Mouse (Mus musculus) lung, embryonic 14.5 days (tissue): ENCODE results near the gene Ctsl. TPM values are rescaled to one million over a fixed set of nuclear protein-coding genes. Genes with fewer than 3 reads are reported as not detected.

Source experiments
- ATAC-seq: fragments of 200-750 bp; cut with Nextera tagmentation; 2 replicates; pipeline ENCODE4 v1.8.0; 2017; ENCODE audit warnings: mild to moderate bottlenecking, moderate TSS enrichment, moderate library complexity; ENCODE audit not compliant: insufficient read depth
- DNase-seq: peaks from one replicate; pipeline ENCODE4 v3.0.0-alpha.2; 2015
- H3K27ac ChIP-seq: fragments of 300-500 bp; sonication (generic); 2 replicates; pipeline ENCODE4 v1.5.1; 2014; ENCODE audit warnings: low read depth, mild to moderate bottlenecking, moderate library complexity
- H3K27me3 ChIP-seq: fragments of 300-500 bp; sonication (generic); 2 replicates; pipeline ENCODE4 v1.6.1; 2014; ENCODE audit warnings: low read length, control low read depth; ENCODE audit not compliant: insufficient read depth
- H3K36me3 ChIP-seq: fragments of 300-500 bp; sonication (generic); 2 replicates; pipeline ENCODE4 v1.6.1; 2014; ENCODE audit warnings: control low read depth; ENCODE audit not compliant: insufficient read depth
- H3K4me1 ChIP-seq: fragments of 300-500 bp; sonication (generic); 2 replicates; pipeline ENCODE4 v1.6.1; 2014; ENCODE audit warnings: antibody characterized with exemption, control low read depth; ENCODE audit not compliant: insufficient read depth
- H3K4me2 ChIP-seq: fragments of 300-500 bp; sonication (generic); 2 replicates; pipeline ENCODE4 v1.6.1; 2014; ENCODE audit warnings: mild to moderate bottlenecking
- H3K4me3 ChIP-seq: fragments of 300-500 bp; sonication (generic); 2 replicates; pipeline ENCODE4 v1.5.1; 2014; ENCODE audit warnings: low read depth, low read length
- H3K9ac ChIP-seq: fragments of 300-500 bp; sonication (generic); 2 replicates; pipeline ENCODE4 v1.6.1; 2014
- H3K9me3 ChIP-seq: fragments of 300-500 bp; sonication (generic); 2 replicates; pipeline ENCODE4 v1.6.1; 2016; ENCODE audit warnings: low read depth, low read length, control low read depth
- CTCF ChIP-seq: IDR thresholded peaks from 2 replicates; pipeline ENCODE4 v1.5.1; 2016; ENCODE audit warnings: antibody characterized with exemption, low read depth
- WGBS: fragments of 180-500 bp; shearing (Covaris S2); extraction: QIAGEN DNeasy Blood & Tissue Kit; methylation state at CpG from one replicate; pipeline ENCODE4 v1.1.7; 2014; 5-methylcytosine and 5-hydroxymethylcytosine counted together
- polyA plus RNA-seq: library from polyadenylated mRNA; unstranded; fragments of >200 nt; fragmentation: Nextera tagmentation; extraction: Ambion mirVana; gene quantifications from 2 replicates; pipeline ENCODE4 v1.2.1, GENCODE M21; 2014

Ctsl gene
- polyA plus RNA-seq, 1 experiment from 2014 or later = 130 TPM

- Histone ChIP-seq H3K9me3 (no peaks in the 10 kb centered on the region), H3K4me2 (no peak overlapping the region), H3K27ac (no peak overlapping the region), H3K27me3 (no peaks in the 10 kb centered on the region), H3K36me3 (no peaks in the 10 kb centered on the region), H3K4me3 (no peak overlapping the region), H3K4me1 (0 out of 2 replicates have a peak, but pooled peaks cover 7% of the 10 kb centered on the region), H3K9ac (no peak overlapping the region)
- DNase-seq = peak; percentile 12
- no peak for ATAC-seq
- WGBS = 65% methylated on average over 6 of the region's 6 CpGs
- TF ChIP-seq CTCF = no peak
Measured at GRCm38 (mm10) chr13:64405550-64405949, 34.9 kb upstream of the Ctsl start.

GRCm38 (mm10) chr13:64403519-64403918 is 32.8 kb upstream of the Ctsl start:
- WGBS = 62% methylated on average over 3 of the region's 3 CpGs

DNA sequence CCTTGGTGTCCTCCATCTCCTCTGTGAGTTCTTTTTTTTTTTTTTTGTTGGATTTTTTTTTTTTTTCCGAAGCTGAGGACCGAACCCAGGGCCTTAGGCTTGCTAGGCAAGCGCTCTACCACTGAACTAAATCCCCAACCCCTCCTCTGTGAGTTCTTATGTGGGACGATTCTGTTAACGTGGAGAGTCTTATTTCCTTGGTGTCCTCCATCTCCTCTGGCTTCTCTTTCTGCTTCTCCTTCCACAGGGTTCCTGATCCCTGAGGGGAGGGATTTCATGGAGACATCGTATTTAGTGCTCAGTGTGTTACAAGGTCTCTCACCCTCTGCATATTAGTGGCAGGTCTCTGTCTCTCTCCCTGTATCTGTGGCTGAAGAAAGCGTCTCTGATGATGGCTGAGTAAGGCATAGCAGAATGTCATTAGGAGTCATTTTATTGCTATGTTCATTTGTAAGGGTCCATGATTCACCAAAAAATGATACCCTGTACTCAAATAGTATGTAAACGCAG is 32.3 kb upstream of the Ctsl start:
- H3K4me3 ChIP-seq = no peak overlapping the region
- no peak overlapping the region for H3K27ac ChIP-seq
- no peaks in the 10 kb centered on the region for H3K36me3 ChIP-seq
- no peak overlapping the region for H3K9ac ChIP-seq
- H3K27me3 ChIP-seq = no peaks in the 10 kb centered on the region
- DNase-seq (no peak), ATAC-seq (no peak)
- no peaks in the 10 kb centered on the region for H3K9me3 ChIP-seq
- no peak for TF ChIP-seq CTCF
- 0 out of 2 replicates have a peak, but pooled peaks cover 7% of the 10 kb centered on the region for H3K4me1 ChIP-seq
- no peak overlapping the region for H3K4me2 ChIP-seq
- WGBS = 89% methylated on average over 7 of the region's 8 CpGs

More at GRCm38 (mm10) chr13:64403519-64403918, 32.8 kb upstream of the Ctsl start:
- no peak overlapping the region for H3K9ac ChIP-seq
- TF ChIP-seq CTCF = no peak
- DNase-seq (no peak), ATAC-seq (no peak)
- H3K27ac ChIP-seq = no peak overlapping the region
- H3K9me3 ChIP-seq = no peaks in the 10 kb centered on the region
- H3K4me1 ChIP-seq = 0 out of 2 replicates have a peak, but pooled peaks cover 7% of the 10 kb centered on the region
- H3K27me3 ChIP-seq = no peaks in the 10 kb centered on the region
- H3K36me3 ChIP-seq = no peaks in the 10 kb centered on the region
- no peak overlapping the region for H3K4me2 ChIP-seq
- H3K4me3 ChIP-seq = no peak overlapping the region

GRCm38 (mm10) chr13:64402504-64402949 is 31.8 kb upstream of the Ctsl start:
- H3K27ac ChIP-seq = no peak overlapping the region
- H3K27me3 ChIP-seq = no peaks in the 10 kb centered on the region
- H3K9me3 ChIP-seq = no peaks in the 10 kb centered on the region
- 80% methylated on average over 10 of the region's 10 CpGs for WGBS
- H3K4me1 ChIP-seq = 0 out of 2 replicates have a peak, but pooled peaks cover 7% of the 10 kb centered on the region
- ATAC-seq (no peak), DNase-seq (no peak)
- no peak overlapping the region for H3K4me3 ChIP-seq
- no peak overlapping the region for H3K9ac ChIP-seq
- H3K36me3 ChIP-seq = no peaks in the 10 kb centered on the region
- no peak for TF ChIP-seq CTCF
- no peak overlapping the region for H3K4me2 ChIP-seq

DNA sequence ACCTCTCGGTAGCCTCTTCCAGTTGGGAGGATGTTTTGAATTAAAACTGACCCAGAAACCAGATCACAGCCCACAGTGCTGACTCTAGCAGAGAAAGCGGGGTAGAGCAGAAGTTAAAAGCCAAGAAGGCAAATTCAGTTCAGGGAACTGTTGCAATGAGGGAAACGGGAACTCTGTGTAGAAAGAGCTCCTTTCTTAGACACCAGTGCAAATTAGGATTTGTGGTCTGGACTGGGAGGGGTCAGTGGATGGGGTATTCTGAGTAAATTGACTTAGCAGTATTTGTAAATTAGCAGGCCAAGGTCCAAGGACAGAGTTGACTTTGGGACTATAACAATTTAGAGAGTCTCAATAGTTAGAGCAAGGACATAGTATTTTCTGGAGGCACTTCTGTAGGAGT is 31.3 kb upstream of the Ctsl start:
- H3K4me2 ChIP-seq = no peak overlapping the region
- H3K4me3 ChIP-seq = no peak overlapping the region
- ATAC-seq = no peak
- no peak for DNase-seq
- no peak for TF ChIP-seq CTCF
- H3K9ac ChIP-seq = no peak overlapping the region
- WGBS = 66% methylated on average over 3 of the region's 3 CpGs
- H3K27me3 ChIP-seq = no peaks in the 10 kb centered on the region
- H3K36me3 ChIP-seq = no peaks in the 10 kb centered on the region
- 0 out of 2 replicates have a peak, but pooled peaks cover 7% of the 10 kb centered on the region for H3K4me1 ChIP-seq
- no peak overlapping the region for H3K27ac ChIP-seq
- H3K9me3 ChIP-seq = no peaks in the 10 kb centered on the region

- no peak overlapping the region for H3K4me3 ChIP-seq
- peak overlapping the region; percentile 40; the same call in 1 of the 2 replicates for H3K4me2 ChIP-seq
- DNase-seq (peak; percentile 55), ATAC-seq (peak; percentile 76)
- no peak for TF ChIP-seq CTCF
- H3K9ac ChIP-seq = no peak overlapping the region; the same call in 1 of the 2 replicates
- H3K4me1 ChIP-seq = 0 out of 2 replicates have a peak, but pooled peaks cover 7% of the 10 kb centered on the region
- no peaks in the 10 kb centered on the region for H3K27me3 ChIP-seq
- no peaks in the 10 kb centered on the region for H3K36me3 ChIP-seq
- no peak overlapping the region; the same call in 1 of the 2 replicates for H3K27ac ChIP-seq
- H3K9me3 ChIP-seq = no peaks in the 10 kb centered on the region
- WGBS = 21% methylated on average over 7 of the region's 7 CpGs
Measured at GRCm38 (mm10) chr13:64400801-64401361, 30.2 kb upstream of the Ctsl start.

- Histone ChIP-seq H3K4me1 (0 out of 2 replicates have a peak, but pooled peaks cover 7% of the 10 kb centered on the region), H3K4me2 (no peak overlapping the region), H3K36me3 (no peaks in the 10 kb centered on the region), H3K9ac (no peak overlapping the region), H3K4me3 (no peak overlapping the region), H3K27ac (no peak overlapping the region), H3K27me3 (no peaks in the 10 kb centered on the region), H3K9me3 (no peaks in the 10 kb centered on the region)
- ATAC-seq (no peak), DNase-seq (no peak)
- 71% methylated on average over 3 of the region's 3 CpGs for WGBS
- TF ChIP-seq CTCF = no peak
Measured at GRCm38 (mm10) chr13:64399906-64400305, 29.2 kb upstream of the Ctsl start.
